Mouse (Mus musculus) urinary bladder, postnatal 10 days (tissue): Measurements from ENCODE around the gene Kcng1.

ENCODE experiments used
- DNase-seq: peaks from one replicate; pipeline ENCODE4 v3.0.0; 2022; ENCODE audit warnings: low spot score

The Kcng1 gene

GRCm38 (mm10) chr2:168260124-168260523 lies 21.4 kb downstream of the Kcng1 start:
- DNase-seq = no peak

DNA sequence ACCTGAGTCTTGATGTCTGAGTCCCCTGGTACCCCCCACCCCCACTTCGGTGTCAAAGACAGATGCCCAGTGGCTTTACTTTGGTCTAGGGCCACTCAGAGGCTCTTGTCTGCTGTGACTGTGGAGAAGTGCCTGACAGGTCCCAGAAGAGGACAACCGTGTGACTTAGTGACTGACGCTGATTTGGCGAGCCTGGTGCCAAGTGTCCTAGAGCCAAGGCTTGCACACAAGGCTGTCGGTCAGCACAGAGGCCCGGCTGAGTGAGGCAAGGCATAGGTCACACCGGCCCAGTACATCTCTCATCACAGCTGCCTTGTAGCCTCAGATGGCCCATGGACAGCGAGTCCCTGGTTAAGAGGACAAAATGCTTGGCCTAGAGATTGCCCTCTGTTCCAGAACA lies 22.5 kb downstream of the Kcng1 start:
- DNase-seq = no peak

- DNase-seq = no peak
These were observed 24.3 kb downstream of the Kcng1 start for GRCm38 (mm10) chr2:168257188-168257587.

GRCm38 (mm10) chr2:168256506-168256905 lies 25.0 kb downstream of the Kcng1 start:
- no peak for DNase-seq

DNA sequence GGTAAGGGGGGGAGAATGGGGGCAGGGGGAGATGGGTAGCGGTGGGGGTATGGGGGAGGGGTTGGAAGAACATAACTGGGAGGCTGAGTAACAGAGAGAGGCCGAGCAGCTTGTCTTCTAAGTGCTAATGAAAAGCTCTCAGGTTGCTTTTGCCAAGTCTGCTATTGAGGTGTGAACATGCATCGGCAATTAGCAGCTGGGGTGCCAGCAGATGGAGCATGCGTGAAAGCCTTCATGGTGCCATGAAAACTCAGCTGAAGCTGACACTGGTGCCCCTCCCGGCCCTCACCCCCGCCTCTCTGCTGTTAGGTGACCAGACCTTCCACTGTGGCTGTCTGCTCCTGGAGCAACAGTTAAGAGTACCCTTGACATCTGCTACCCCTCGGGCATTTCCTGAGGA lies 27.7 kb downstream of the Kcng1 start:
- DNase-seq = no peak

GRCm38 (mm10) chr2:168252639-168253292 lies 28.8 kb downstream of the Kcng1 start:
- DNase-seq = no peak

- peak; percentile 52 for DNase-seq
These were observed 31.3 kb downstream of the Kcng1 start for GRCm38 (mm10) chr2:168250270-168250669.

DNA sequence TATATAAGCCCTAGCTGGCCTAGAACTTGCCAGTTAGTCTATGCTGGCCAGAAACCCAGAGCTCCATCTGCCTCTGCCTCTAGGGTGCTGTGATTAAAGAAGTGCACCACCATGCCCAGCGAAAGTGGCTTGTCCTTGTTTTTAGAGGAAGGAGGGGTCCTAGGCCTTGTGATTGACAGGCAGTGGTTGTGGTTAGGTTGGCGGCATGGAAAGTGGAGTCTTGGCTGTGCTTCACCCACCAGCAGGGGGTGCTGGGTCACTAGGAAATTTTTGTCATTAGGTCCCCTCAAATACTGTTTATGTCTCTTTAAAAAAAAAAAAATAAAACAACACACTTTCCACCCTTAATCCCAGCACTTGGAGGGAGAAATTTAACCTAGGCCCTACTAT lies 32.7 kb downstream of the Kcng1 start:
- no peak for DNase-seq

DNA sequence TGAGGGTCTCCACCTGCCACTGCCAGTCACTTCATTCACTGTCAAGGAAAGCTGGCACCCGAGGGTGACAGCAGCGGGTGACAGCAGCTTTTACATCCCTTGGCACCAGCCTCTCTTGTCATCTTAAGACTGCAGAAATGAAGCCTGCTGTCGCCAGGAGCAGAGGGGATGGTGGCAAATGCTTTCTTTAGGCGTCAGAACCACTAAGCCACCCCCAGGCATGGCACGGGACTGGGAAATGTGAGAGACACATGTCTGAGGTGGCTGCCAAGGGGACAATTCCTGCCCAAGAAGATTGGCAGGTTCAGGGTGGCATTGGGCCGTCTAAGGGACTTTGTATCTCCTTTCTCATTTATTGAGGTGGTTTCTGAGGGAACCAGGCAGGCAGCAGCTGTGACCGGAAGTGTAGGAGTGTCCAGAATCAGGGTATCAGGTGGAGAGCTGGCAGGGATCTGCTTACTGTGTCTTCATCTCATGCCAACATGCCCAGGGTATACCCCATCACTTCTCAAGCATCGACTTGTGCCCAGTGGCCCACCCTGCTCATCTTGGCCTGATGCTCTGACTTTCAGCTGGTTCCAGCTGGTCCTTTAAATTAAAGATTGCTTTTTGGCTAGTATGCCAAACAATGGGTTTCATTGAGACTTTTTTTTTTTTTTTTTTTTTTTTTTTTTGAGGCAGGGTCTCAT lies 33.2 kb downstream of the Kcng1 start:
- DNase-seq = no peak

GRCm38 (mm10) chr2:168245571-168245970 lies 36.0 kb downstream of the Kcng1 start:
- DNase-seq = no peak

DNA sequence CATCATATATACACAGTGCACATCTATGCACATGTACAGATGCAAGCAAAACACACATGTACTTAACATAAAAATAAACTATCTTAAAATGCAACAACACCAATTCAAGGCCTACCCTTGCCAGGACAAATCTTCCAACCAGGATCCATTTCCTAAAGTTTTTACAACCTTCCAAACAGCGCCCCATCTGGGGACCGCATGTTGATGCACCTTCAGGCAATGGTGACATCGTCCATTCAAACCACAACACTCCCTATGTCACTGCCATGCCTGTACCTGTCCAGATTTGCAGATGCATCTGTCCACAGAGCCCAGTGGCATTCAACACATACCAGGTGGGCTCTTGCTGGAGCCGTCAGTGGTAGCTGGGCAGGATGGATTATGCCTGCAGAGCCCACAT lies 38.3 kb downstream of the Kcng1 start:
- DNase-seq = no peak

DNA sequence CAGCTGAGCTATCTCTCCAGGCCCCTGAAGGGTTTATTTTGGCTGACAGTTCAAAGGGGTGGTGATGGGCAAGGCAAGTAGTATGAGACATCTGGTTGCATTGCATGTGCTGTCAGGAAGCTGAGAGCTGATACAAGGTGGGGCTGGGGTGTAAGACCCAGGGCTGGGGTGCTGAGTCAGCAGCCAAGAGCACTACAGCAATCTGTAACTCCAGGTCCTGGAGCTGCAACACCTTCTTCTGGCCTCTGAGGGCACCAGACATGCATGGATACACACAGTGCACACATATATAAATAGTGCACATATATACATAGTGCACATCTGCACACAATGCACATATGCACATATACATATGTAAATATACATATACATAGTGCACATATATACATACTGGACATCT lies 38.7 kb downstream of the Kcng1 start:
- DNase-seq = no peak

DNA sequence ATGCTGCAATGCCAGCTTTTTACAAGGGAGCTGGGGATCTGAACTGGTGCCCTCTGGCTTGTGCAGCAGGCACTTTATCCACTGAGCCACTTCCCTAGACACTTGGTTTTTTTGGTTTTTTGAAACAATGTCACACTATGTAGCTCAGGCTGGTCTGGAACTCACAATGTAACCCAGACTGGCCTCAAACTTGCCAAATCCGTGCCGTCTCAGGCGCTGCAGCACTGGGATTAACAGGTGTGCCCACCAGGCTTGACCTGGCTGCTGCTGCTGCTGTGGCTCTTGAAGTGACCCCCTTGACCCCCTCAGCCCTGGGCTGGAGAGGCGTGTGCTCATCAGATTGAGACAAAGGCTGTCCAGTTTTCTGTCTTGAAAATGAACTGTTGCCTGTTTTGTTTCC lies 43.2 kb downstream of the Kcng1 start:
- DNase-seq = no peak

DNA sequence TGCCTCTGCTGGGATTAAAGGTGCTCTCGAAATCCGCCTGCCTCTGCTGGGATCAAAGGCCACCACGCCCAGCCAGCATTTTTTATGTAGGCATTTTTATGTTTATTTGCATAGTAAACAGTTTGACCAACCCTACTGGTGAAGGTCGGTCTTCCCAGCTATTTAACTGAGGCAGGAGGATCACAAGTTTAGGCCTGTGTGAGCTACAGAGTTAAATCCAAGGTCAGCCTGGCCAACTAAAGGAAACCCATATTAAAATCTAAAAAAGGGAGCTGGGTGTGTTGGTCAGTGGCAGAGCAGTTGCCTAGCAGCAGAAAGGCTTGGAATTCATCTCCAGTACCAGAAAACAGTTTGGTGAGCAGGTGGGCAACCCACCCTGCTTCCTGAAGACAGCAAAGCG lies 48.2 kb downstream of the Kcng1 start:
- no peak for DNase-seq

DNA sequence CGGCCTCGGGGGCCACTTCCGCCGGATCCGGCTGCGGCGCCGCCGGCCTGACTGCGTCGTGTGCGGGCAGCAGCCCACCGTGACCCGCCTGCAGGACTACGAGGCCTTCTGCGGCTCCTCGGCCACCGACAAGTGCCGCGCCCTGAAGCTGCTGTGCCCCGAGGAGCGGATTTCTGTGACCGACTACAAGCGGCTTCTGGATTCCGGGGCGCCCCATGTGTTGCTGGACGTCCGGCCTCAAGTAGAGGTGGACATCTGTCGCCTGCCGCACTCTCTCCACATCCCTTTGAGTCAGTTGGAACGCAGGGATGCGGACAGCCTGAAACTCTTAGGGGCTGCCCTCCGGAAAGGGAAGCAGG lies 50.1 kb downstream of the Kcng1 start:
- DNase-seq = no peak

DNA sequence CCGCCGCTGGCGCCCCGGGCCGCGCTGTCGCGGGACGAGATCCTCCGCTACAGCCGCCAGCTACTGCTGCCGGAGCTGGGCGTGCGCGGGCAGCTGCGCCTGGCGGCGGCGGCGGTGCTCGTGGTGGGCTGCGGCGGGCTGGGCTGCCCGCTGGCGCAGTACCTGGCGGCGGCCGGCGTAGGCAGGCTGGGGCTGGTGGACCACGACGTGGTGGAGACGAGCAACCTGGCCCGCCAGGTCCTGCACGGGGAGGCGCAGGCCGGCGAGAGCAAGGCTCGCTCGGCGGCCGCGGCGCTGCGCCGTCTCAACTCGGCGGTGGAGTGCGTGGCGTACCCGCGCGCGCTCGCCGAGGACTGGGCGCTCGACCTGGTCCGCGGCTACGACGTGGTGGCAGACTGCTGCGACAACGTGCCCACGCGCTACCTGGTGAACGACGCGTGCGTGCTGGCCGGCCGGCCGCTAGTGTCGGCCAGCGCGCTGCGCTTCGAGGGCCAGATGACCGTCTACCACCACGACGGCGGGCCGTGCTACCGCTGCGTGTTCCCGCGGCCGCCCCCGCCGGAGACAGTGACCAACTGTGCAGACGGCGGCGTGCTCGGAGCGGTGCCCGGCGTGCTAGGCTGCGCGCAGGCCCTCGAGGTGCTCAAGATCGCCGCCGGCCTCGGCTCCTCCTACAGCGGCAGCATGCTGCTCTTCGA lies 50.6 kb downstream of the Kcng1 start:
- DNase-seq = no peak

DNA sequence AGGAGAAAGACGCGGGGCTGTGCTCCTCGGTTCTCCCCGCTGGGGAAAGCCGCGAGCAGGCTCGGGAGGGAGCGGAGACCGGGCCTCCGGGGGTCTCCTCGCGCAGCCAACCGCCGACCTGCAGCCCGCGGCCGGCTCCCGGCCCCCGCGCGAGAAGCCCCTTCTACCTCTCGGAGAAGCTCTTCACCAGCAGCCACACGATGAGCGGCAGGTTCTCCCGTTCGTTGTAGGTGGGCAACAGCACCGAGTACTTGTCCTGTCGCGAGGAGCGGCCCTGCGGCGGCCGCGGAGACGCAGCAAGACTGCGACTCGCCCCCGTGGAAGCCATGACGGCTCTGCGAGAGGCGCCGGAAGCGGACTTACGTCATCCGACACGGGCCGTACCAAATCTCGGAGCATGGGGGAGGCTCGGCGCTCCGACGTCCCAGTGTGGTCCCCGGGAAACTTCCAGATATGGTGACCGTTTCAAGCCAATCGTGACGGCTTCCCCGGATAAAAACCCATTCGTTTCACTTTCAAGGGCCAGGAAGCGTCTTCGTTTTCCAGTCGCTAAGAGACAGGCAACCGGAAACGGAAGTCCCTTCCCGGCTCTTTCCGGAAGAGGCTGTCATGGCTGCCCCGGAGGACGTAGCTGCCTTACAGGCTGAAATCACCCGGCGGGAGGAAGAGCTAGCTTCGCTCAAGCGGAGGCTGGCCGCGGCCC lies 51.4 kb downstream of the Kcng1 start, which contains the start of the genes Gm20716, Dpm1 and Mocs3:
TSS of gene Gm20716 (minus strand) at position 339 of the 703 bp plus-strand sequence.
TSS of gene Dpm1 (minus strand) at position 566 of the 703 bp plus-strand sequence.
TSS of gene Mocs3 (plus strand) at position 597 of the 703 bp plus-strand sequence.
- peak; percentile 47 for DNase-seq

- no peak for DNase-seq
These were observed 52.2 kb downstream of the Kcng1 start for GRCm38 (mm10) chr2:168229116-168230025.

DNA sequence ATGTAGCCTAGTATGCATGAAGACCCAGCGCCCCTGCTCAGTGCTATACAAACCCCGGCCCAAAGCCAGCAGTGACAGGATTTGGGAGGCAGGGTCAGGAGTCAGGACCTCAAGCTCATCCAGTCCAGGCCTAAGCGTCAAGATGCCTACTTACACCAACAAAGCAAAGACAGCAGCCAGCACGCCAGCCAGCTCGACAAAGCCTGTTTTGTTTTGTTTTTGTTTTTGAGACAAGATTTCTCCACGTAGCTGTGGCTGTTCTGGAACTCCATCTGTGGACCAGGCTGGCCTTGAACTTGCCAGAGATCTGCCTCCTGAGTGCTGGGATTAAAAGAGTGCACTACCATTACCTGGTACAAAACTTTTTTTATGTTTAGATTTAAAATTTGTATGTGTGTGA lies 58.2 kb downstream of the Kcng1 start:
- DNase-seq = no peak

GRCm38 (mm10) chr2:168213788-168214397 lies 67.6 kb downstream of the Kcng1 start:
- DNase-seq = no peak
